Mouse (Mus musculus) stomach, postnatal 0 days (tissue): ENCODE results near the gene Pofut1.

Experiments
- CTCF ChIP-seq: IDR thresholded peaks from 2 replicates; pipeline ENCODE4 v1.5.1; 2016; ENCODE audit warnings: antibody characterized with exemption, low read depth, mild to moderate bottlenecking, moderate library complexity
- EP300 ChIP-seq: optimal IDR thresholded peaks from 2 replicates; pipeline ENCODE3; 2016; ENCODE audit warnings: antibody characterized with exemption

GRCm38 (mm10) chr2:153312884-153313283 is 71.6 kb downstream of the Pofut1 start:
- TF ChIP-seq EP300 (no peak), CTCF (no peak)
